Mouse (Mus musculus) heart, embryonic 13.5 days (tissue): ENCODE measurements around the gene Hjurp. TPM values are rescaled to one million over a fixed set of nuclear protein-coding genes. Genes with fewer than 3 reads are reported as not detected.

Source experiments
- ATAC-seq: fragments of 200-750 bp; cut with Nextera tagmentation; 2 replicates; pipeline ENCODE4 v1.8.0; 2017; ENCODE audit warnings: moderate TSS enrichment; ENCODE audit not compliant: insufficient number of reproducible peaks, low FRiP score, low TSS enrichment; ENCODE audit errors: extremely low read depth
- H3K27ac ChIP-seq: fragments of 300-500 bp; sonication (generic); replicated peaks from 2 replicates; pipeline ENCODE4 v1.5.1; 2015; ENCODE audit warnings: moderate library complexity, mild to moderate bottlenecking, inconsistent platforms
- H3K27me3 ChIP-seq: fragments of 300-500 bp; sonication (generic); replicated peaks from 2 replicates; pipeline ENCODE4 v1.6.1; 2015; ENCODE audit warnings: mild to moderate bottlenecking, inconsistent platforms
- H3K36me3 ChIP-seq: fragments of 300-500 bp; sonication (generic); 2 replicates; pipeline ENCODE4 v1.6.1; 2015; ENCODE audit warnings: mild to moderate bottlenecking, inconsistent platforms
- H3K4me1 ChIP-seq: fragments of 300-500 bp; sonication (generic); 2 replicates; pipeline ENCODE4 v1.6.1; 2015; ENCODE audit warnings: inconsistent platforms
- H3K4me2 ChIP-seq: fragments of 300-500 bp; sonication (generic); 2 replicates; pipeline ENCODE4 v1.6.1; 2015; ENCODE audit warnings: inconsistent platforms, mild to moderate bottlenecking, moderate library complexity
- H3K4me3 ChIP-seq: fragments of 300-500 bp; sonication (generic); 2 replicates; pipeline ENCODE4 v1.5.1; 2015; ENCODE audit warnings: moderate library complexity, mild to moderate bottlenecking, inconsistent platforms
- H3K9ac ChIP-seq: fragments of 300-500 bp; sonication (generic); 2 replicates; pipeline ENCODE4 v1.6.1; 2015; ENCODE audit warnings: inconsistent platforms, mild to moderate bottlenecking, moderate library complexity
- H3K9me3 ChIP-seq: fragments of 300-500 bp; sonication (generic); 2 replicates; pipeline ENCODE4 v1.6.1; 2016; ENCODE audit warnings: inconsistent platforms
- WGBS: fragments of 180-500 bp; shearing (Covaris S2); methylation state at CpG from one replicate; pipeline ENCODE4 v1.1.7; 2015; ENCODE audit warnings: mixed read lengths; 5-methylcytosine and 5-hydroxymethylcytosine counted together
- polyA plus RNA-seq: library from polyadenylated mRNA; unstranded; fragments of >200 nt; fragmentation: Nextera tagmentation; extraction: Ambion mirVana; gene quantifications from 2 replicates; pipeline ENCODE4 v1.2.1, GENCODE M21; 2015

The Hjurp gene
- polyA plus RNA-seq, 1 experiment from 2014 or later = 102 TPM

DNA sequence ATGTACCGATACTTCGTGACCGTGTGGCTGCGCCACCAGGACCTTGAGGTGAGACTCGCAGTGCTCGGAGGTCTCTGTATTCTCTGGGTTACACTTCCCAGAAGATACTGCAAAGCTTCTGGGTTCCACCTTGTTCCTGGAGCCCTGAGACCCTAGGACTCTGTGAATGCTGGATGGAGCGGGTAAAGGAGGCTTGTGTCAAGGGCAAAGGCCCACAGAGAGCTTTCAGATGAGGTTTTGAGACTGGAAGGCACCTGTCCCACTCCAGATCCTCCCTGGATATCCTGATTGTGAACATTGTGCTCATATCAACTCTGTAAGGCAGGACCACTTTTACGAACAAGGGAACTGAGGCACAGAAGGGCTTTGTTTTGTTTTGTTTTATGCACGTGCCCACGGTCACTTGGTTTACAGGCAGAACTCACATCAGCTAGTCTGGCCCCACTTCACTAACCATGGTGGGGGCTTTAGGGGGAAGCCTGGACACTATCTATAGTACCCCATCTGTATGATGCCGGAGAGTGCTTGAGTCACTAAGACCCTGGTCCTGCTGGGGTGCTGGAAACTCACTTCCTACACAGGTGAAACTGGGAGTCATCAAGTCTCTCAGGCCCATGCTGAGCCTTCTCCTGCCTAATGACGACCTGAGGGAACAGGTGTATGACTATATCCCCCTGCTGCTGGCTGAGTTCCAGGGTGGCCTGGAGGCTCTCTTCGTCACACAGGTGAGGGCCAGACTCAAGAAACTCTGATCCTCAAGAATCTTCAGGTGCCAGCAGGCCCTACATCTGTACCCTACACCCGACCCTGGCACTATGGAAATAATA is 43.8 kb downstream of the Hjurp start:
- H3K27me3 ChIP-seq = no peaks in the 10 kb centered on the region
- 56% methylated on average over 14 of the region's 14 CpGs for WGBS
- H3K36me3 ChIP-seq = no peaks in the 10 kb centered on the region
- no peak for ATAC-seq
- H3K4me1 ChIP-seq = no peaks in the 10 kb centered on the region
- no peak overlapping the region for H3K27ac ChIP-seq
- no peak overlapping the region for H3K4me3 ChIP-seq
- H3K9me3 ChIP-seq = peaks cover 94% of the 10 kb centered on the region
- H3K4me2 ChIP-seq = no peak overlapping the region
- H3K9ac ChIP-seq = no peak overlapping the region

DNA sequence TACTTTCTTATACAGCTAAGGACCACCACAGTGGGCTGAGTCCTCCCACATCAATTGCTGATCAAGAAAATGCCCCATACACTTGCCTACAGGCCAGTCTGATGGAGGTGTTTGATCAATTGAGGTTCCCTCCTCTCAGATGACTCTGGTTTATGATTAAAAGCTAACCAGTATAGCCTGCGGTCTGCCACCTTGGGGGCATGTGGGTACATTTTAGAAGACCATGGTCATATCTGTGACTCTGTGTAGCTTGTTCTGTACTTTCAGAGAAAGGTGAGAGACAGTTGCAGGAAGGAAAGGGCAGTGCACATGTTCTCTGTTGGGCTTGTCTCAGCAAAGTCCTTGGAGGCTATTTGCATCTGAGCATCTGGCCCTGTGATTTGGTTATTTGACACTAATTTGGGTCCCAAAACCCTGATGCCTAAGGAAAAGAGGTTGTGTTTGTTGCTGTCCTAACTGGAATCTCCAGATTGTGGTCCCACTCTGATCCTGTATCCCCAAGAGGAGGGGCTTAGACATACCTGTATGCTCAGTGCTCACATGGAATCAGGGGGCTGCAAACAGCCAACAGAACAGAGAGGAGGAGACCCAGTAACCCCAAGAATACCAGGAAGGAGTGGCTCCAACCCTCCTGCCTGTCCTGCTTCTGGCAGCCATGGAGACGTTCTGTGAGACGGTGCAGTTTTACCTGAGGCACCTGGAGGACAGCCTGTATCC is 44.6 kb downstream of the Hjurp start:
- no peaks in the 10 kb centered on the region for H3K36me3 ChIP-seq

DNA sequence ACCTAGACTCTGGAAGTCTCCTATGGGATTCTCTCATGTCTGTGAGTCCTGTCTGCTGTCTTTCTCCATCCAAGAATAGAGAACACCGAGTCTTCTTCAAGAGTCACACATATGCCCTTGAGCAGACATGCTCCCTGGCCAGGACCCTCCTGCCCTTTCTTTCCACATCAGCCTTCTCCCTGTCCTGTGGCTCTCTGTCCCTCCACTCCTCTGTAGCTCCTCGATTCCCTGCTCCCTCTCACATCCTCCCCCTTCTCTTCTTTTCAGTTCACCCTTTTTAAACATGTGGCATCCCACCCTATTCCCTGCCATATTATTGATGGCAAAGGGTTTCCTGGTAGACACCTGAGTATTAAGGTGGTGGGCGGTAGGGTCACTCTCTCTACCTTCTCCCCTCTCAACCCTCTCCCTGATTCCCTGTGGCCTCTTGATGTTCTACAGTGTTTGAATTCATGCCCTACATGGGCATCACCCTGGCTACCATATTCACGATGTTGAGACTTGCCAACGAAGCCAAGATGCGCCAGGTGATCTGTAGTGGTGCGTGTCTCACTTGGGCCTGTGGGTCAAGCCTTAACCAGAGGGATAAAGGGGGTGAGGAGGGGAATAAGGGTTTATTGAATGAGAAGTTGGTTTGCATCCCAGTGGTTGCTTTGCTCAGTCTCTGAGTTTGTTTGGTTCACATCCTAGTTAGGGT is 45.5 kb downstream of the Hjurp start:
- no peaks in the 10 kb centered on the region for H3K4me1 ChIP-seq
- H3K4me3 ChIP-seq = no peak overlapping the region
- no peaks in the 10 kb centered on the region for H3K27me3 ChIP-seq
- no peak overlapping the region for H3K9ac ChIP-seq
- H3K36me3 ChIP-seq = no peaks in the 10 kb centered on the region
- H3K4me2 ChIP-seq = no peak overlapping the region
- 57% methylated on average over 7 of the region's 7 CpGs for WGBS
- peaks cover 94% of the 10 kb centered on the region for H3K9me3 ChIP-seq
- no peak for ATAC-seq
- H3K27ac ChIP-seq = no peak overlapping the region

More for the DNA sequence above, 44.6 kb downstream of the Hjurp start:
- Histone ChIP-seq H3K4me2 (no peak overlapping the region), H3K4me1 (no peaks in the 10 kb centered on the region), H3K27me3 (no peaks in the 10 kb centered on the region), H3K4me3 (no peak overlapping the region), H3K9ac (no peak overlapping the region), H3K9me3 (peaks cover 94% of the 10 kb centered on the region), H3K27ac (no peak overlapping the region)
- no peak for ATAC-seq
- WGBS = 46% methylated on average over 3 of the region's 3 CpGs

DNA sequence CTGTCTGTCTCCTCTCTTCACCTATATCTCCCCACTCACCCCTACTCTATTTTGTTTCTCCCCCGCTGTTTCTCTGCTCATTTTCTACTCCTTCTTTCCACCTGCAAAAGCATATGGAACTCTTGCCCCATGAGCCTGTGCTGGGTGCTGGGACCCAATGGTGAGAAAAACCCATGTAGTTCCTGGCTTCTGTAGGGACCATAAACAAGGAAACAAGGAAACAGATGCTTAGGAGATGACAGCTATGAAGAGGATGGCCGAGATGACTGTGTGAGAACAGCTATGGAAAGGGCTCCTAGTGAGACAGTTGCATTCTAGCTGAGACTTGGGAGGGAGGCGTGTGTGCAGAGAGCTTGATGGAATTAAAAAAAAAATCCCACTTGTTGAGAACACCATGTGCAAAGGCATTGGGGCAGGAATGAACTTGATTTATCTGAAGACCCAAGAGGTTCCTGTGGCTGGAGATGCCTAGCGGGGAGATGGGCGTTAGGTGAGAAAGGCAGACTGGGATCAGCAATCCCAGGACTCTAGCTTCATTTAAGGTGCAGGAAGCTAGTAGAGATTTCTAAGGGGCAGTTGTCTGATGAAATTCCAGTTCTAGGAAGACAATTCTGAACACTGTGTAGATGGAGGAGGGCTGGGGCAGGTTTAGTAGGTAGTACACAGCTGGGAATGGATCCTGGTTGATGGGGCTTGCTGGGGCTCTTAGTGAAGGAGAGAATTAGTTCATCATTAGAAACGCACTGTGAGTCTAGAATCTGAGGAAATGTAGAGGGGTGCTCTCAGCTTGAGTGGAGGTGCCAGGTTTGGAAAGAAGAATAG is 46.2 kb downstream of the Hjurp start:
- 66% methylated on average over 6 of the region's 6 CpGs for WGBS
- peaks cover 98% of the 10 kb centered on the region for H3K9me3 ChIP-seq

DNA sequence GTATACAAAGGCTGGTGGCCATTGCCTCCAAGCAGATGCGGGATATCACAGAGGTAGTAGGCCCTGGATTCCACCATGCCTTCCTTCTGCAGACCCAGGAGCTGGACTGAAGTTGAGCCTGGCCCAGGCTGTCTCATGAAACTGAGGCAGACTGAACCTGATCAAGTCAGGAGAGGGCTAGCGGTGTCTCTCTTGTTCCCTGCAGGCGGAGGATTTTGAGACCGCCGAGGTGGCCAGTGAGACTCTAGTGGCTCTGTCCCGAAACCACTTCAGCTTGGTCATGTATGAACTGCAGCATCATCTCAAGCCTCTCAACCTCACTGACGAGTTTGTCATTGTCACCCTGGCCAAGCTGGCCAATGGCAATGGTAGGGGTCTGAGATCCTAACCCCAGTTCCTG is 47.0 kb downstream of the Hjurp start:
- Histone ChIP-seq H3K36me3 (no peaks in the 10 kb centered on the region), H3K9me3 (peaks cover 98% of the 10 kb centered on the region), H3K27me3 (no peaks in the 10 kb centered on the region), H3K4me3 (no peak overlapping the region), H3K9ac (no peak overlapping the region), H3K4me1 (no peaks in the 10 kb centered on the region), H3K4me2 (no peak overlapping the region), H3K27ac (no peak overlapping the region)
- no peak for ATAC-seq
- WGBS = 66% methylated on average over 7 of the region's 7 CpGs

More for the DNA sequence above, 46.2 kb downstream of the Hjurp start:
- no peak overlapping the region for H3K4me3 ChIP-seq
- H3K27ac ChIP-seq = no peak overlapping the region
- ATAC-seq = no peak
- no peak overlapping the region for H3K9ac ChIP-seq
- H3K4me1 ChIP-seq = no peaks in the 10 kb centered on the region
- no peaks in the 10 kb centered on the region for H3K27me3 ChIP-seq
- no peak overlapping the region for H3K4me2 ChIP-seq
- no peaks in the 10 kb centered on the region for H3K36me3 ChIP-seq

DNA sequence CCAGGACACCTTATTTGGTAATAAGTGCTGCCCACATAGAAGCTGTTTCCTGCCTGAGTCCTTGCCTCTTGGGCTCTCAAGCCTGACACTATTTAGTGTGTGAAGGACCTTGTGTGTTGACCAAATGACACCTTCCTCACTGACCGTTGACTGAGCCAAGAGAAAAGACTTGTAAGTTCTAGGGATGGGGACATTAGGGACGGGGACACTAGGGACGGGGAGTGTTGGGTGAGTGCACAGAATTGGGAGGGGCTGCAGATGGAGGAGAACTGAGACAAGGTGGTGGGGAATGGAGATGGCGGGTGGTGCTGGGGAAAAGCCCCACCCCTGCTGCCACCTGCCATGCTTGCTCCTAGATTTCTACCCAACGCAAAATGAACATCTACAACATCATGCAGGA is 47.4 kb downstream of the Hjurp start:
- H3K9ac ChIP-seq = no peak overlapping the region
- no peaks in the 10 kb centered on the region for H3K4me1 ChIP-seq
- peaks cover 96% of the 10 kb centered on the region for H3K9me3 ChIP-seq
- no peaks in the 10 kb centered on the region for H3K27me3 ChIP-seq
- no peaks in the 10 kb centered on the region for H3K36me3 ChIP-seq
- WGBS = 69% methylated on average over 5 of the region's 5 CpGs
- no peak for ATAC-seq
- H3K4me3 ChIP-seq = no peak overlapping the region
- H3K27ac ChIP-seq = no peak overlapping the region
- no peak overlapping the region for H3K4me2 ChIP-seq

DNA sequence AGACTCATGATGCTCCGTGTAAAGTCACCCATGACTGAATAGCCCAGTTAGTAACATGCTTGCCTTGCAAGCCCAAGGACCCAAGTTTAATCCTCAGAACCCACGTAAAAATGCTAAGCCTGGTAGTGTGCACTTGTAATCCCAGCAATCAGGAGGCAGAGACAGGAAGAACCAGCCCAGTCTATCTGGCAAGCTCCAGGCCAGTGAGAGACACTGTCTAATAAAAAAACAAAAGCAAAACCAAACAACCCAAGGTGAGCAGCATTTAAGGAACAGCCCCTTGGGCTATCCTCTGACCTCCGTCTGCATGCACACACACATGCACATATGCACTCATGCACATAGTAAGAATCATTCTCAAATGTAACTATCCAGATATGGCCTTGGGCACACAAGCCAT is 47.9 kb downstream of the Hjurp start:
- no peak overlapping the region for H3K4me2 ChIP-seq
- no peaks in the 10 kb centered on the region for H3K36me3 ChIP-seq
- no peaks in the 10 kb centered on the region for H3K27me3 ChIP-seq
- ATAC-seq = no peak
- H3K9me3 ChIP-seq = peaks cover 91% of the 10 kb centered on the region
- WGBS = 68% methylated on average over 3 of the region's 3 CpGs
- no peak overlapping the region for H3K27ac ChIP-seq
- no peaks in the 10 kb centered on the region for H3K4me1 ChIP-seq
- H3K4me3 ChIP-seq = no peak overlapping the region
- no peak overlapping the region for H3K9ac ChIP-seq

DNA sequence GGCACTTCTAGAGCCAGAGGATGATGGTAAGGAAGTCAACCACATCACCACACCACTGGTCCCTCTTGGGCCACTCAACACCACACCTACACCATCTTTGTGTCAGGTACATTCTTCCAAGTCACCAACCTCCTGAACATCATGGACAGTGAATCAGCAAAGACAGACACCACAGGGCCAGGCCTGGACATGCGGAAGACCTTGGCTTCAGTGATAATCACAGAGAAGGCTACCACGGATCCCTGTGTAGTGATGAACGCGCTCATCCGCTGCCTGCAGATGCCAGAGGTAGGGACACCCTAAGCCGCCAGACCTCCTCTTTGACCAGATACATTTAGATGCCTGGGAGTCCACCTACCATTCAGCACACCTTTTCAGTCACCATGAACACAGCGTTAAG is 49.3 kb downstream of the Hjurp start:
- Histone ChIP-seq H3K4me1 (no peaks in the 10 kb centered on the region), H3K4me2 (no peak overlapping the region), H3K27ac (no peak overlapping the region), H3K36me3 (no peaks in the 10 kb centered on the region), H3K27me3 (no peaks in the 10 kb centered on the region), H3K9me3 (peaks cover 79% of the 10 kb centered on the region), H3K9ac (no peak overlapping the region), H3K4me3 (no peak overlapping the region)
- ATAC-seq = 0 out of 2 replicates have a peak, but pooled peaks have one; percentile 4
- WGBS = 65% methylated on average over 7 of the region's 7 CpGs

DNA sequence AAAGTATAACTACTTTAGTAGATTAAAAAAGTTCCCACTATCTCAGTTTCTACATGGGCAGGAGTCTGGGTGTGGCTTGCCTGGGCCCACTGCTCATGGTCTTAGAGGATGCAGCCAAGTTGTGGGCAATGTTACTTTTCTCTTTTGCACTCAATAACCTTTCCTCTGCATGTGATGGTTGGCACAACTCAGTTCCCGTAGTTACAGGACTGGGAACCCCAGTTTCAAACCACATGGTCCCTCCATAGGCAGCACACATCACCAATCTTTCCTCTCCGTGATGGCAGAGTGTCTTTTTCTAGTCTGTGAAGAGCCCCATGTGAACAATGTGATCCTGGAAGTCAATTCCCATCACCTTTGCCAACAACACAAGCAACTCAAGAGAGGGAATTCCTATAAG is 50.0 kb downstream of the Hjurp start:
- H3K4me1 ChIP-seq = no peaks in the 10 kb centered on the region
- peaks cover 73% of the 10 kb centered on the region for H3K9me3 ChIP-seq
- H3K9ac ChIP-seq = no peak overlapping the region
- no peak for ATAC-seq
- WGBS = 50% methylated on average over 2 of the region's 2 CpGs
- H3K27ac ChIP-seq = no peak overlapping the region
- H3K36me3 ChIP-seq = no peaks in the 10 kb centered on the region
- no peak overlapping the region for H3K4me2 ChIP-seq
- no peak overlapping the region for H3K4me3 ChIP-seq
- H3K27me3 ChIP-seq = no peaks in the 10 kb centered on the region

DNA sequence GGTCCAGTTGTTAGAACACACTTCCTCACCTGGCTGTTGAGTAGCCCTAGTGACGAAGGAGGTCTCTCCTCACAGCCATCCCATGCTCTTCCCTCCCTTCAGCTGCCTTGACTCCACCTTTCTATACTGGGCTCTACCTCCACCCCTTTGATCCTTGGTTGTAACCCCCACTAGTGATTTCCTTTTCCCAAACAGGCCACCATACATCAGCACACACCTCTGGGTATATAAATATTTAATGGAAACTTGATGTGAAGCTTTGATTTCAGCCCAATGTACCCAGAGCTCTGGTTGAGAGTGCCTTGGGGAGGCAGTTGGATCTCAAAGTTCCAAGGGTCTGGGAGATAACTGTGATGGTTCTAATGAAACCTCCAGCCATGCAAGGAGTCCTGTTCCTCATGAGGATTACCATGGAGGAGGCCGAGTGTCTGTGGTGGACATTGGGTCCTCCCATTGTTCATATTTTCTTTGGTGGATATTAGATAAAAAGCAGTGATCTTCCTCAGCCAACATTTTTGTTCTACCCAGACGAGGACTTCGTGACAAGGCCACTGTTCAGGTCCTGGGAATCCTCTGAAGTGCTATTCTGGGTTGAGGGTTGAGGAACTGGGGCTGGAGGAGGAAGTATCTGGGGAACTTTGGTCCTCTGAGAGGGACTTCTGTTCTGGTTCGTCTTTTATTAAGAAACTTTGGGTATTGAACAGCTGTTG is 50.6 kb downstream of the Hjurp start, which contains the start of gene Mroh2a:
Mroh2a (plus strand) TSS at position 317 of the 710 bp plus-strand sequence.
- H3K9ac ChIP-seq = no peak within 1 kb of the TSS
- no peak within 1 kb of the TSS for H3K27ac ChIP-seq
- no peaks in the 10 kb centered on the region for H3K36me3 ChIP-seq
- H3K4me2 ChIP-seq = no peak within 1 kb of the TSS
- no peak for ATAC-seq
- peaks cover 70% of the 10 kb centered on the region for H3K9me3 ChIP-seq
- no peaks in the 10 kb centered on the region for H3K4me1 ChIP-seq
- 45% methylated on average over 5 of the region's 5 CpGs for WGBS
- H3K27me3 ChIP-seq = no peaks in the 10 kb centered on the region
- no peak within 1 kb of the TSS for H3K4me3 ChIP-seq
